Mouse (Mus musculus): Measurements from ENCODE around the gene Ppp3r2.

Ppp3r2 gene

GRCm38 (mm10) chr4:49681812-49682211, at the start of gene Ppp3r2:
Gene Ppp3r2 (minus strand): TSS chr4:49682024.
- no peak for DNase-seq

- no peak for DNase-seq
Measured at GRCm38 (mm10) chr4:49729326-49729725, 47.5 kb upstream of the Ppp3r2 start.

- DNase-seq, result no peak
Measured at GRCm38 (mm10) chr4:49723908-49724307, 42.1 kb upstream of the Ppp3r2 start.

GRCm38 (mm10) chr4:49691405-49692194, 9.8 kb upstream of the Ppp3r2 start:
- no peak for DNase-seq

GRCm38 (mm10) chr4:49688594-49689288, 6.9 kb upstream of the Ppp3r2 start:
- DNase-seq, result peak; percentile 52

GRCm38 (mm10) chr4:49680171-49680875, 1.5 kb downstream of the Ppp3r2 start:
- DNase-seq, result no peak

GRCm38 (mm10) chr4:49676790-49677189, 5.0 kb downstream of the Ppp3r2 start:
- no peak for DNase-seq

- DNase-seq, result no peak
Measured at GRCm38 (mm10) chr4:49676071-49676470, 5.8 kb downstream of the Ppp3r2 start.

GRCm38 (mm10) chr4:49664850-49665249, 17.0 kb downstream of the Ppp3r2 start:
- no peak for DNase-seq

GRCm38 (mm10) chr4:49662231-49662630, 19.6 kb downstream of the Ppp3r2 start:
- no peak for DNase-seq

- DNase-seq, result no peak
Measured at GRCm38 (mm10) chr4:49661664-49662063, 20.2 kb downstream of the Ppp3r2 start.

- no peak for DNase-seq
Measured at GRCm38 (mm10) chr4:49659421-49659820, 22.4 kb downstream of the Ppp3r2 start.

GRCm38 (mm10) chr4:49639913-49640312, 41.9 kb downstream of the Ppp3r2 start:
- no peak for DNase-seq

- DNase-seq, result no peak
Measured at GRCm38 (mm10) chr4:49637821-49638220, 44.0 kb downstream of the Ppp3r2 start.

- no peak for DNase-seq
Measured at GRCm38 (mm10) chr4:49632139-49632481, 49.7 kb downstream of the Ppp3r2 start.

GRCm38 (mm10) chr4:49631319-49632138, 50.3 kb downstream of the Ppp3r2 start, which contains the start of gene Rnf20:
Gene Rnf20 (plus strand): TSS chr4:49632006.
- peak; percentile 96 for DNase-seq

- DNase-seq, result no peak
Measured at GRCm38 (mm10) chr4:49628941-49629340, 52.9 kb downstream of the Ppp3r2 start.
